Mouse (Mus musculus): ENCODE measurements around the gene Rchy1. TPM values are rescaled to one million over a fixed set of nuclear protein-coding genes. Genes with fewer than 3 reads are reported as not detected.

Gene Rchy1
- polyA plus RNA-seq, 1 experiment from 2014 or later = 70.0 TPM

DNA sequence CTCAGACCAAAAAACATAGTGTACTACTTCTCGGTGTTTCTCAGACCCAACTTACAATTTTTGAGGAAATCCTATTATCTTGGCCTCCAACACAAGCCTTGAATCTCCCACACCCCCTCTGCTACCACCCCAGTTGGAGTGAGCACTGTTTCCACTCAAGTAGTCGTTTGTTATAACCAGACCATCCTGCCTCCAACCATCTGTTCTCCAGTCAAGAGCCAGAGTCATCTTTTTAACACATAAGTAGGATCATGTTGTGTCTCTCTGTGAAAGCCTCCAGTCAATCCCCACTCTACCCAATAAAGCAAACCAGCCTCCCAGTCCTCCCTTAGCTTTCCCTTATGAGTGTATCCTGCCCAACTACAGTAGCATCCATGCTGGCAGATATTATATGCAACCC, 20.6 kb upstream of the Rchy1 start:
- no peak overlapping the region for H3K9ac ChIP-seq
- no peak for ATAC-seq
- no peaks in the 10 kb centered on the region for H3K9me3 ChIP-seq (replicated peaks)
- no peaks in the 10 kb centered on the region for H3K36me3 ChIP-seq (ENCODE audit: poor library complexity, severe bottlenecking)
- 66% methylated on average over 2 of the region's 2 CpGs for WGBS
- no peaks in the 10 kb centered on the region for H3K27me3 ChIP-seq
- H3K4me1 ChIP-seq = no peaks in the 10 kb centered on the region
- H3K4me2 ChIP-seq = no peak overlapping the region
- H3K27ac ChIP-seq = no peak overlapping the region
- no peak overlapping the region for H3K4me3 ChIP-seq

- H3K9ac ChIP-seq = no peak overlapping the region
- no peak overlapping the region for H3K4me2 ChIP-seq
- no peaks in the 10 kb centered on the region for H3K4me1 ChIP-seq
- no peaks in the 10 kb centered on the region for H3K27me3 ChIP-seq
- 94% methylated on average over 11 of the region's 11 CpGs for WGBS
- H3K36me3 ChIP-seq (ENCODE audit: poor library complexity, severe bottlenecking) = no peaks in the 10 kb centered on the region
- no peak overlapping the region for H3K4me3 ChIP-seq
- H3K27ac ChIP-seq = no peak overlapping the region
- H3K9me3 ChIP-seq (replicated peaks) = no peaks in the 10 kb centered on the region
- no peak for ATAC-seq
These were observed 18.4 kb upstream of the Rchy1 start for GRCm38 (mm10) chr5:91981176-91981840.

DNA sequence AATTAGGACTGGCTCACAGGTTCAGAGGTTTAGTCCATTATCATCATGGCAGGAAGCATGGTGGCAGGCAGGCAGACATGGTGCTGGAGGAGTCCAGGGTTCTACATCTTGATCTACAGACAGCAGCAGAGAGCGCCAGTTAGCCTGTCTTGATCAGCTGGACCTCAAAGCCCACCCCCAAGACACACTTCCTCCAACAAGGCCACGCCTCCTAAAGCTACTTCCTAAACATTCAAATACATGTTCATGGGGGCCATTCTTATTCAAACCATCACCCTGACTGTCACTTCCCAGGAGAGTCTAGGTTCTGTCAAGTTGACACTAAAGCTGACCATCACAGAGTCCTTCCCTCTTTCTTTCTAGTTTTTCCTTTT, 14.5 kb upstream of the Rchy1 start:
- no peak for ATAC-seq
- Histone ChIP-seq H3K9me3 (replicated peaks) (no peaks in the 10 kb centered on the region), H3K27ac (no peak overlapping the region), H3K9ac (no peak overlapping the region), H3K4me1 (no peaks in the 10 kb centered on the region), H3K36me3 (ENCODE audit: poor library complexity, severe bottlenecking) (no peaks in the 10 kb centered on the region), H3K4me2 (no peak overlapping the region), H3K4me3 (no peak overlapping the region), H3K27me3 (no peaks in the 10 kb centered on the region)
- 72% methylated on average over 2 of the region's 2 CpGs for WGBS

- Histone ChIP-seq H3K4me2 (no peak overlapping the region), H3K27ac (no peak overlapping the region), H3K4me3 (no peak overlapping the region), H3K9me3 (replicated peaks) (no peaks in the 10 kb centered on the region), H3K4me1 (no peaks in the 10 kb centered on the region), H3K9ac (no peak overlapping the region), H3K36me3 (ENCODE audit: poor library complexity, severe bottlenecking) (no peaks in the 10 kb centered on the region), H3K27me3 (no peaks in the 10 kb centered on the region)
- WGBS = 78% methylated on average over 10 of the region's 10 CpGs
- ATAC-seq = no peak
These were observed 13.9 kb upstream of the Rchy1 start for GRCm38 (mm10) chr5:91976566-91977396.

DNA sequence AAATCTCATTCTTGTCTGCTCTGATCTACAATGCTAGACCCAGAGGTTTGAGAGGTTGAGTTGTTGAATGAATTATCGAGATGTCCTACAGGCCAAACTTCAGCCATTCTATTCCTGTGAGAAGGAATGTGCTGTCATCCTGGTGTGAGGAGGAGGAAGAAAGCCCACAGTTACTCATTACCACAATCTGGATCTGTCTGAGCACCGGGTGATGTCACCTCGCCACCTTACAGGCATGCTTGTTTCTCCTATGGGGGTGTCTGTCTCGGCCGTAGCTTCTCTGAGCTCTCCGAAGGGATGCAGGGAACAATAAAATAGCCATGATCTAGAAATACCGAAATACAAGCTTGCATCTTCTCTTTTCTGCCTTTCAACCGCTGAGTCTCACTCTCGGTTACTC, 12.9 kb upstream of the Rchy1 start:
- no peak overlapping the region for H3K27ac ChIP-seq
- no peak overlapping the region for H3K4me3 ChIP-seq
- H3K9ac ChIP-seq = no peak overlapping the region
- no peaks in the 10 kb centered on the region for H3K36me3 ChIP-seq (ENCODE audit: poor library complexity, severe bottlenecking)
- WGBS = 95% methylated on average over 9 of the region's 9 CpGs
- no peaks in the 10 kb centered on the region for H3K4me1 ChIP-seq
- no peak overlapping the region for H3K4me2 ChIP-seq
- H3K27me3 ChIP-seq = no peaks in the 10 kb centered on the region
- ATAC-seq = no peak
- H3K9me3 ChIP-seq (replicated peaks) = no peaks in the 10 kb centered on the region

DNA sequence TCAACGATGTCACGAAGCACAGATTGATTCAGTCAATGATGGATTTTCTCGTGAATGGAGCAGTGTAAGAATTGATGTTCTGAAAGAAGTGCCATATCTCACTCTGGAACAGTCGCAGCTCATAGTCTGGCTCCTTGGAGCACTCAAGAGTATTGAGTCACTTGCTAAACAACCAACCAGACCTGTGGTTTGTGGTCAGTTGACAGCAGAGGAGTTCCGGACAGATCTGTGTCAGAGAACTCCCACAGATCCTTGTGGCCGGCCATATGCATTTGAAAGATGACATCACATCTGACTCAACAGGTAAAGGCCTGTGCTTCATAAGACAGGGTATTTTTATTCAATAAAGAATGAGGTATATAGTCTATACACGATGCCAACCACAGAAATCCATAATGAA, 11.1 kb upstream of the Rchy1 start:
- Histone ChIP-seq H3K4me3 (no peak overlapping the region), H3K27ac (no peak overlapping the region), H3K9ac (no peak overlapping the region), H3K36me3 (ENCODE audit: poor library complexity, severe bottlenecking) (no peaks in the 10 kb centered on the region), H3K27me3 (no peaks in the 10 kb centered on the region), H3K4me1 (no peaks in the 10 kb centered on the region), H3K4me2 (no peak overlapping the region), H3K9me3 (replicated peaks) (no peaks in the 10 kb centered on the region)
- WGBS = 95% methylated on average over 7 of the region's 7 CpGs
- ATAC-seq = no peak

GRCm38 (mm10) chr5:91972046-91972445, 9.2 kb upstream of the Rchy1 start:
- 94% methylated on average over 3 of the region's 3 CpGs for WGBS
- H3K4me1 ChIP-seq = no peaks in the 10 kb centered on the region
- no peak for ATAC-seq
- no peaks in the 10 kb centered on the region for H3K27me3 ChIP-seq
- H3K27ac ChIP-seq = no peak overlapping the region
- H3K36me3 ChIP-seq (ENCODE audit: poor library complexity, severe bottlenecking) = no peaks in the 10 kb centered on the region
- H3K4me2 ChIP-seq = no peak overlapping the region
- no peaks in the 10 kb centered on the region for H3K9me3 ChIP-seq (replicated peaks)
- H3K9ac ChIP-seq = no peak overlapping the region
- no peak overlapping the region for H3K4me3 ChIP-seq

DNA sequence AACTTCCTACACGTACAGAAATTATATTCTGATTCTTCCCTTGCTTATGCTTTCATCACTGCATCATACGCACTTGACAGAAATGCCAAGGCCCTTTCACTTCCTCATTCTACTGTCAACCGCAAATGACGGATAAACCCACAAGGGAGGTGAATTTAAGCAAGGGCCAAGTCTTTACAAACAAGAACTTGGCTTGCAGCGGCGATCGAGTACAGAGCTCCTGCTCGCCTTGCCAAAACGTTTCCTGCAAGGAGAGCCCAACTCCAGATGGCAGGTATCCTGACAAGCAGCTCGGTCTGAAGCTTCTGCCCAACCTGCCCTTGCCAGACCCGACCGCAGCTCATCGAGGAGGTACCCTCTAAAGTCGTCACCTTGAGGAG, 619 bp downstream of the Rchy1 start:
- H3K27me3 ChIP-seq = no peaks in the 10 kb centered on the region
- no peak for ATAC-seq
- H3K27ac ChIP-seq = peak overlapping the region; percentile 96
- H3K9me3 ChIP-seq (replicated peaks) = no peaks in the 10 kb centered on the region
- peak overlapping the region; percentile 70 for H3K4me2 ChIP-seq
- H3K36me3 ChIP-seq (ENCODE audit: poor library complexity, severe bottlenecking) = peaks cover 3% of the 10 kb centered on the region
- under 1% methylated on average over 14 of the region's 14 CpGs for WGBS
- H3K4me1 ChIP-seq = peaks cover 30% of the 10 kb centered on the region
- peak overlapping the region; percentile 74 for H3K4me3 ChIP-seq
- H3K9ac ChIP-seq = peak overlapping the region; percentile 85

DNA sequence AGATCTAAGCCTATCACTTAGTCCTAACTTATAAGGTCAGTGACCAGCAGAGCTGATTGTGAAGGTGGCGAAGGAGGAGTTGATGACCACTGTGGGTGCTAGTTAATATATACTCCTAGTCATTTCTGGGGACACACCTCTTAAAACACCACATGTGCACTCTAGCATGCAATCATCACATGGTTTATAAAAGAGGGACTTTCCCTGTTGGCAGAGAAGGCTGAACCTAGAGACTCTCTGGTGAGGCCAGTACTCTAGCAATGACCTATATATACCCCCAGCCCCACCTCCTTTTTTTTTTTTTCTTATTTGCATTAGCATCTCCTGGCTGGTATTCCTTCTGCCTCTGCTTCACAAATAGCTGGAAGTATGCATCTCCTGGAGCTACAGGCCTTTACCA, 1.5 kb downstream of the Rchy1 start:
- H3K9ac ChIP-seq = peak overlapping the region; percentile 85
- 90% methylated on average over 1 of the region's 1 CpGs for WGBS

GRCm38 (mm10) chr5:91960606-91961254, 2.1 kb downstream of the Rchy1 start:
- ATAC-seq = no peak
- H3K27me3 ChIP-seq = no peaks in the 10 kb centered on the region
- H3K4me2 ChIP-seq = peak overlapping the region; percentile 32
- H3K9ac ChIP-seq = 0 out of 2 replicates have a peak overlapping the region, but pooled peaks have one; percentile 16
- H3K4me1 ChIP-seq = peaks cover 30% of the 10 kb centered on the region
- H3K36me3 ChIP-seq (ENCODE audit: poor library complexity, severe bottlenecking) = peaks cover 13% of the 10 kb centered on the region
- H3K4me3 ChIP-seq = no peak overlapping the region
- H3K9me3 ChIP-seq (replicated peaks) = no peaks in the 10 kb centered on the region
- H3K27ac ChIP-seq = no peak overlapping the region
- 77% methylated on average over 3 of the region's 3 CpGs for WGBS

More for the DNA sequence above, 1.5 kb downstream of the Rchy1 start:
- ATAC-seq = no peak
- H3K36me3 ChIP-seq (ENCODE audit: poor library complexity, severe bottlenecking) = peaks cover 10% of the 10 kb centered on the region
- no peaks in the 10 kb centered on the region for H3K27me3 ChIP-seq
- H3K27ac ChIP-seq = no peak overlapping the region
- H3K9me3 ChIP-seq (replicated peaks) = no peaks in the 10 kb centered on the region
- peak overlapping the region; percentile 70 for H3K4me2 ChIP-seq
- peaks cover 30% of the 10 kb centered on the region for H3K4me1 ChIP-seq
- H3K4me3 ChIP-seq = peak overlapping the region; percentile 74

DNA sequence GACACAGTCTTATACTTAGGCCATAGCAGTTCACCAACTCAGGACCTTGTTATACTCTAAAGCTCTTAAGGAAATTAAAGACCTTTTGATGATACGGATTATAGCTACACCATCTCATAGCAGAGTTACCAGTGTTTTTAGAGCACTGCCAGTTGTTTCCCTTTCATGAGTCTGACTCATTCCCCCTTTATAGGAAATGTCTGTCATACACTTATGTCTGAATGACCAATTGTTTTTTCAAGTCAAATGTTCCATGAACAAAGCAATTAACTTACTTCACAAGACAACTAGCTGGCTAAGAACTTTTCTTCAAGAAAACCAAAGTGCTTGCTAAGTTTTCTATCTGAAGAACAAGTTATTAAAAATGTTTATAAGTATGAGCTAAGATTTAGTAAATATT, 2.9 kb downstream of the Rchy1 start:
- no peak for ATAC-seq

GRCm38 (mm10) chr5:91959096-91959495, 3.8 kb downstream of the Rchy1 start:
- Histone ChIP-seq H3K9ac (no peak overlapping the region), H3K27ac (no peak overlapping the region), H3K9me3 (replicated peaks) (no peaks in the 10 kb centered on the region), H3K36me3 (ENCODE audit: poor library complexity, severe bottlenecking) (peaks cover 19% of the 10 kb centered on the region), H3K4me1 (peaks cover 30% of the 10 kb centered on the region), H3K4me3 (no peak overlapping the region), H3K4me2 (no peak overlapping the region), H3K27me3 (no peaks in the 10 kb centered on the region)
- ATAC-seq = no peak
- WGBS = 79% methylated on average over 1 of the region's 1 CpGs

More for the DNA sequence above, 2.9 kb downstream of the Rchy1 start:
- no peak overlapping the region for H3K27ac ChIP-seq
- peaks cover 16% of the 10 kb centered on the region for H3K36me3 ChIP-seq (ENCODE audit: poor library complexity, severe bottlenecking)
- H3K9ac ChIP-seq = no peak overlapping the region
- no peaks in the 10 kb centered on the region for H3K27me3 ChIP-seq
- peaks cover 30% of the 10 kb centered on the region for H3K4me1 ChIP-seq
- H3K4me2 ChIP-seq = no peak overlapping the region
- 89% methylated on average over 1 of the region's 1 CpGs for whole genome bisulfite sequencing
- H3K4me3 ChIP-seq = no peak overlapping the region
- no peaks in the 10 kb centered on the region for H3K9me3 ChIP-seq (replicated peaks)

All from forebrain, embryonic 13.5 days (tissue).